Mouse (Mus musculus): Measurements from ENCODE around the gene Fshb.

The Fshb gene

GRCm38 (mm10) chr2:107059556-107059955 is at the start of gene Fshb:
Gene Fshb (minus strand): TSS chr2:107059656.
- no peak for DNase-seq (ENCODE audit: low spot score)

GRCm38 (mm10) chr2:107084256-107084655 is 24.8 kb upstream of the Fshb start:
- DNase-seq (ENCODE audit: low spot score): no peak

- peak; percentile 50 for DNase-seq (ENCODE audit: low spot score)
These were observed 23.8 kb upstream of the Fshb start for GRCm38 (mm10) chr2:107083071-107083885.

DNA sequence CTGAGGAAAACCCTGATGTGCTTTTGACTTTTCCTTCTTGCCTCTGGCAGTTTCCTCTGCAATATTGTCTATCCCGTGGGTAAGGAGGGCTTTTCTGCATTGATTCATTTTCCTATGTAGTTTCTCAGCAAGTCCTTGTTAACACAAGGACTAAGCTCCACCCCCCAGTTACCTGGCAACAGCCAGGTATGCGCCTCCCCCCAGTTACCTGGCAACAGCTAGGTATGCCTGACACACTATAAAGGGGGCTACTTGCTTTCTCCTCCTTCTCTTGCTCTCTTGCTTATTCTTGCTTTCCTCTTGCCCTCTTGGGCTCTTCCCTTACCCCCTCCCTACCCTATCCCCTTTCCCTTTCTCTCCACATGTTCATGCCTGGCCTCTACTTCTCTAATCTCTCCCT is 3.8 kb upstream of the Fshb start:
- DNase-seq (ENCODE audit: low spot score): no peak

- no peak for DNase-seq (ENCODE audit: low spot score)
These were observed 13.5 kb downstream of the Fshb start for GRCm38 (mm10) chr2:107045955-107046354.

DNA sequence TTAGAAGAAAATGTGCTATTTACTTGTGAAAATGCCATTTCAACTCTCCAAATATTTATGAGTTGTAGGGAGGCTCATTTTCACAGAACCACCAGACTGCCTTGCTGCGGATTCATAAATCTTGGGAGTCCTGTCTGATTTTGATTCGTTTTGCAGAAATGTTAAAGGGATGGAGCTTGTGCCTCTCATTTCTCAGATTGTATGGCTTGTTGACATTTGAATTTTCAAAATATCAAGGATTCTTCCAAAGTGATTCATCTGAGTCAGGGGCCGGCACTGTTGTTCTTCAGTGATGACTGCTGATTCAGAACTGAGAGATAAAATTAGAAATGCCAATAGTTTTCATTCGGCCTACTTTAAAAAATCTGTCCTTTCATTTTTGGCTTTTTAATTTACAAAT is 18.6 kb downstream of the Fshb start:
- DNase-seq (ENCODE audit: low spot score): no peak

GRCm38 (mm10) chr2:107035980-107036379 is 23.5 kb downstream of the Fshb start:
- DNase-seq (ENCODE audit: low spot score): no peak

- no peak for DNase-seq (ENCODE audit: low spot score)
These were observed 34.8 kb downstream of the Fshb start for GRCm38 (mm10) chr2:107024694-107025093.

GRCm38 (mm10) chr2:107022713-107023112 is 36.7 kb downstream of the Fshb start:
- no peak for DNase-seq (ENCODE audit: low spot score)

- DNase-seq (ENCODE audit: low spot score): no peak
These were observed 40.1 kb downstream of the Fshb start for GRCm38 (mm10) chr2:107019331-107019730.

DNA sequence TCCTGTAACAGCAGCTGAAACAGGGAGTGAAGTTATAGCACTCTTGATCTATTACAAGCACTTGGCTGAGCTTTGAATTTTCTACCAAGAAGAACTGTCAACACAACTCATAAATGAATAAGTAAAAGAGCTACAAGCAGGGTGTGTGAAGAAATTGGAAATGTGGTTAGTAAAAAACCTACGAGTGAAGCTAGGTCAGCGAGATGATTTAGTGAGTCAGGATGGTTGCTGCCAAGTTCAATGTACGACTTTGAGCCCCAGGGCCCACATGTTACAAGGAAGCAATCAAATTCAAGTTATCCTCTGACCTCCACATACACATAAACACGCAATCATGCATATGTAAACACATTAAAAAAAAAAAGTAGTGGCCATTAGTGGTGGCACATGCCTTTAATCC is 46.3 kb downstream of the Fshb start:
- DNase-seq (ENCODE audit: low spot score): no peak

- no peak for DNase-seq (ENCODE audit: low spot score)
These were observed 47.1 kb downstream of the Fshb start for GRCm38 (mm10) chr2:107012318-107012717.

- DNase-seq (ENCODE audit: low spot score): no peak
These were observed 49.3 kb downstream of the Fshb start for GRCm38 (mm10) chr2:107010160-107010559.

DNA sequence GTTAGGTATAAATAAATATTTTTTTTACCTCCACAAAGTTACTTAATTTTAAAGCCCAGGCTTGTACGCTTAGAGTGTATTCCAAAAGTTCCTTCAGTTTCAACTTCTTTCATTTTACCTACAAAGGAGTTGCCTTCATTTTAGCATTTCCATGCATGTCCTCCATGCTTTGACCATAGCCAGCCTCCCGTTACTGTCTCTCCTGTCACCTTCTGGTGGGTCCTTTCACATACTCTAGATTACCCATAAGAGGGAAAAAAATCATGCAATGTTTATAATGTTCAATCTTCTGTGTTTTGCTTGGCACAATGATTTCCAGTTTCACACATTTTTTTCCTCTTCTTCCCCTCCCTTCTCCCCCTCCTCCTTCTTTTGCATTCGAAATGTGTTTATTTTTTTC is 53.1 kb downstream of the Fshb start:
- DNase-seq (ENCODE audit: low spot score): no peak

Measured in testis, postnatal 10 days (tissue).